Mouse (Mus musculus) MN1 (cell line): ENCODE measurements around the gene D17Wsu92e.
A peak's percentile ranks its signal among the peaks of the same experiment; 100 is the strongest.

Experiments
- DNase-seq: peaks from one replicate; pipeline ENCODE4 v3.0.0-alpha.2; 2016; ENCODE audit warnings: low spot score

Gene D17Wsu92e

GRCm38 (mm10) chr17:27821407-27822338 is 1.2 kb upstream of the D17Wsu92e start:
- peak; percentile 72 for DNase-seq

- peak; percentile 58 for DNase-seq
Measured at GRCm38 (mm10) chr17:27819971-27820567, 379 bp downstream of the D17Wsu92e start.

GRCm38 (mm10) chr17:27819521-27819970 is 902 bp downstream of the D17Wsu92e start:
- DNase-seq = peak; percentile 38

GRCm38 (mm10) chr17:27819011-27819410 is 1.4 kb downstream of the D17Wsu92e start:
- DNase-seq = no peak

GRCm38 (mm10) chr17:27814606-27815005 is 5.8 kb downstream of the D17Wsu92e start:
- no peak for DNase-seq

- DNase-seq = no peak
Measured at GRCm38 (mm10) chr17:27811980-27812379, 8.5 kb downstream of the D17Wsu92e start.

GRCm38 (mm10) chr17:27810569-27811331 is 9.7 kb downstream of the D17Wsu92e start:
- no peak for DNase-seq

GRCm38 (mm10) chr17:27807542-27808078 is 12.8 kb downstream of the D17Wsu92e start:
- DNase-seq = no peak

- peak; percentile 30 for DNase-seq
Measured at GRCm38 (mm10) chr17:27804803-27805770, 15.4 kb downstream of the D17Wsu92e start.

- DNase-seq = no peak
Measured at GRCm38 (mm10) chr17:27804156-27804690, 16.2 kb downstream of the D17Wsu92e start.

- no peak for DNase-seq
Measured at GRCm38 (mm10) chr17:27803752-27804151, 16.7 kb downstream of the D17Wsu92e start.

- peak; percentile 36 for DNase-seq
Measured at GRCm38 (mm10) chr17:27800710-27801648, 19.5 kb downstream of the D17Wsu92e start.

GRCm38 (mm10) chr17:27799771-27800584 is 20.5 kb downstream of the D17Wsu92e start:
- peak; percentile 73 for DNase-seq

GRCm38 (mm10) chr17:27797341-27797872 is 23.0 kb downstream of the D17Wsu92e start:
- DNase-seq = peak; percentile 77

- peak; percentile 87 for DNase-seq
Measured at GRCm38 (mm10) chr17:27796780-27797179, 23.7 kb downstream of the D17Wsu92e start.

- DNase-seq = no peak
Measured at GRCm38 (mm10) chr17:27793144-27793543, 27.3 kb downstream of the D17Wsu92e start.

- DNase-seq = no peak
Measured at GRCm38 (mm10) chr17:27792516-27792915, 27.9 kb downstream of the D17Wsu92e start.

- no peak for DNase-seq
Measured at GRCm38 (mm10) chr17:27791556-27791955, 28.9 kb downstream of the D17Wsu92e start.
